Mouse (Mus musculus) spleen, embryonic (tissue): ENCODE measurements at regions not wholly inside any gene's neighbourhood (a gene's known extent, or its start where the extent isn't known, plus 50 kb on each side); places are given as distances from the start of the nearest gene placed in this dataset.

Experiments used
- CTCF ChIA-PET: fragments of 350-600 bp; sonication (Branson Sonifier 250); formaldehyde crosslinking; loops from one replicate; lab custom pipeline; 2022; lab: Charles Lee

- CTCF ChIA-PET: no interaction called here
These were observed 699.4 kb downstream of the 1700064H15Rik start for GRCm38 (mm10) chr3:18929105-18929492.

- CTCF ChIA-PET: no interaction called here
These were observed 695.3 kb downstream of the 1700064H15Rik start for GRCm38 (mm10) chr3:18932983-18933726.

- CTCF ChIA-PET: no interaction called here
These were observed 693.6 kb downstream of the 1700064H15Rik start for GRCm38 (mm10) chr3:18934891-18935290.

GRCm38 (mm10) chr3:18937333-18938122 is 690.9 kb downstream of the 1700064H15Rik start:
- CTCF ChIA-PET: no interaction called here

- CTCF ChIA-PET: no interaction called here
These were observed 686.9 kb downstream of the 1700064H15Rik start for GRCm38 (mm10) chr3:18941301-18942177.

GRCm38 (mm10) chr3:18960341-18960740 is 668.1 kb downstream of the 1700064H15Rik start:
- CTCF ChIA-PET: no interaction called here

GRCm38 (mm10) chr3:18988662-18989061 is 639.8 kb downstream of the 1700064H15Rik start:
- CTCF ChIA-PET: no interaction called here

- CTCF ChIA-PET: no interaction called here
These were observed 638.8 kb downstream of the 1700064H15Rik start for GRCm38 (mm10) chr3:18989577-18990240.

- CTCF ChIA-PET: no interaction called here
These were observed 628.3 kb downstream of the 1700064H15Rik start for GRCm38 (mm10) chr3:19000179-19000578.

- CTCF ChIA-PET: interaction anchor here (0.7 kb wide), 1 partner anchor 23 kb away, joined by 13 read pairs; no protein-coding TSS in a partner anchor
These were observed 626.4 kb downstream of the 1700064H15Rik start for GRCm38 (mm10) chr3:19002056-19002455.

GRCm38 (mm10) chr3:19004792-19005191 is 623.7 kb downstream of the 1700064H15Rik start:
- CTCF ChIA-PET: no interaction called here

GRCm38 (mm10) chr3:19044566-19044965 is 583.9 kb downstream of the 1700064H15Rik start:
- CTCF ChIA-PET: no interaction called here

- CTCF ChIA-PET: no interaction called here
These were observed 582.5 kb downstream of the 1700064H15Rik start for GRCm38 (mm10) chr3:19045933-19046332.

- CTCF ChIA-PET: no interaction called here
These were observed 581.9 kb downstream of the 1700064H15Rik start for GRCm38 (mm10) chr3:19046610-19047009.

- CTCF ChIA-PET: no interaction called here
These were observed 572.5 kb downstream of the 1700064H15Rik start for GRCm38 (mm10) chr3:19055961-19056360.

GRCm38 (mm10) chr3:19056623-19057022 is 571.9 kb downstream of the 1700064H15Rik start:
- CTCF ChIA-PET: no interaction called here

- CTCF ChIA-PET: interaction anchor here (0.7 kb wide), 1 partner anchor 834 kb away, joined by 4 read pairs; no protein-coding TSS in a partner anchor
These were observed 568.3 kb downstream of the 1700064H15Rik start for GRCm38 (mm10) chr3:19059906-19060870.

GRCm38 (mm10) chr3:19061488-19062248 is 566.8 kb downstream of the 1700064H15Rik start:
- CTCF ChIA-PET: no interaction called here

- CTCF ChIA-PET: no interaction called here
These were observed 566.1 kb downstream of the 1700064H15Rik start for GRCm38 (mm10) chr3:19062249-19062859.
